Mouse (Mus musculus): ENCODE measurements around the gene Snx10. TPM values are rescaled to one million over a fixed set of nuclear protein-coding genes. Genes with fewer than 3 reads are reported as not detected.

Gene Snx10
- total and polyA plus RNA-seq, 2 experiments from 2014 or later: 10.9 to 13.5 TPM

DNA sequence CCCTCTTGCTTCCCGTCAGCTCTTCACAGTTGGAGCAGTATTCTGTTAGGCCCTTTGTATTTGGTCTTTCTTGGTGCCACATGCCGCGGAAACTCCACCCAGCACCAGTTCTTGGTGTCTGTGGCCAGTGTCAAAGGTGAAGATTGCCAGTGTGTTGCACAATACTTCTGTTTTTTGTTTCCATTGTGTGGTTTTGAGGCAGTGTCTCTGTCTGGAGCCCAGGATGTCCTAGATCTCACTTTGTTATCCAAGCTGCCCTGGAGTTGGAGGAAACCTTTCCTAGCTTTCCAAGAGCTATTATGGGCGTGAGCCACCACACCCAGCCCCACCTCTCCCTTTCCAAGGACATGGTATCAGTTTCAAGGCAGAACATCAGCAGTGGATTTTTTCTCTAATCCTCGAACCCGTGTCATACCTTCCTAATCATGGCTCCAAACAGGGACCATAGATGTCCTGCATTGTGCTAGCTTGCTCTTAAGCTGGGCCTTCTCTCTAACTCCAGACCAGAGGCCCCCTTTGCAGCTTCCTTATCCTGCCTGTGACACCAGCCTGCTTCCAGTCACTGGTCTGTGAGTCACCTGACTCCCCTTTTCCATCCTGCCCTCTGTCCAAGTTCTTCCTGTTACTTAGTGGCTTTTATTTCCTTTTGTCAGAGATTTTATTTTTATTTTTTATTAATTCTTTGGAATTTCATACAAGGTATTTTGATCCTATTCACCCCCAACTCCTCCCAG lies 9.9 kb downstream of the Snx10 start:
- Histone ChIP-seq H3K9me3 (replicated peaks; ENCODE audit: control insufficient read depth, low read length) (no peaks in the 10 kb centered on the region), H3K4me2 (ENCODE audit: low read depth, low read length) (no peak overlapping the region), H3K9ac (replicated peaks; ENCODE audit: low read depth, low read length) (no peak overlapping the region), H3K27me3 (ENCODE audit: control insufficient read depth, insufficient read depth, low read length) (no peaks in the 10 kb centered on the region), H3K4me3 (ENCODE audit: low read depth, low read length) (no peak overlapping the region), H3K27ac (ENCODE audit: low read depth) (no peak overlapping the region), H3K36me3 (replicated peaks; ENCODE audit: control insufficient read depth, insufficient read depth, low read length) (no peaks in the 10 kb centered on the region; the same call in 1 of the 2 replicates), H3K4me1 (ENCODE audit: control insufficient read depth, insufficient read depth) (peaks cover 6% of the 10 kb centered on the region; the same call in 1 of the 2 replicates)
- DNase-seq (ENCODE audit: low spot score): no peak
- no peak for TF ChIP-seq EP300 (IDR thresholded peaks at IDR 0.05; ENCODE audit: low read depth)
- TF ChIP-seq CTCF (IDR thresholded peaks at IDR 0.05; ENCODE audit: low read depth): no peak
- no peak for ATAC-seq (ENCODE audit: insufficient read depth, low read depth)
- 68% methylated on average over 6 of the region's 6 CpGs for WGBS

DNA sequence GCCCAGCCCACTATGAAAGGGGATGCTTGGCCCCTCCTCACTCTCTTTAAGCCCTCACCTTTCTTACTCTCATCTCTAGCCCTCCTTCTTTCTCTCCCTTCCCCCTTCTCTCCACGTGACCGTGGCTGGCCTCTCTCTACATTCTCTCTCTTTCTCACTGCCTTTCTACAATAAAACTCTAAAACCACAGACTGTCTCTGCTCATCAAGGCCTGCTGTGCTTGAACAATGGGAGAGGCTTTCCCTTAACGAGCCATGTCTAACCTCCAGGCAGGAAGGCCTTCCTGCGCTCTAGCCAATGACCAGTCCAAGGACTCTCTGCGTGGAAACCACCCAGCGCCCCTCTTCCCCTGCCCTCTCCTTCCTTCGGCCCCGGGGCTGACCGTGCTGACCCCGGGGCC lies 11.9 kb downstream of the Snx10 start:
- H3K4me3 ChIP-seq (ENCODE audit: low read depth, low read length): no peak overlapping the region
- no peak for ATAC-seq (ENCODE audit: insufficient read depth, low read depth)
- H3K4me1 ChIP-seq (ENCODE audit: control insufficient read depth, insufficient read depth): peaks cover 6% of the 10 kb centered on the region; the same call in 1 of the 2 replicates
- TF ChIP-seq CTCF (IDR thresholded peaks at IDR 0.05; ENCODE audit: low read depth) (no peak), EP300 (IDR thresholded peaks at IDR 0.05; ENCODE audit: low read depth) (no peak)
- WGBS: 84% methylated on average over 10 of the region's 10 CpGs
- H3K9ac ChIP-seq (replicated peaks; ENCODE audit: low read depth, low read length): no peak overlapping the region
- H3K27ac ChIP-seq (ENCODE audit: low read depth): no peak overlapping the region
- H3K9me3 ChIP-seq (replicated peaks; ENCODE audit: control insufficient read depth, low read length): no peaks in the 10 kb centered on the region
- no peak overlapping the region for H3K4me2 ChIP-seq (ENCODE audit: low read depth, low read length)
- no peaks in the 10 kb centered on the region for H3K27me3 ChIP-seq (ENCODE audit: control insufficient read depth, insufficient read depth, low read length)
- H3K36me3 ChIP-seq (replicated peaks; ENCODE audit: control insufficient read depth, insufficient read depth, low read length): no peaks in the 10 kb centered on the region; the same call in 1 of the 2 replicates
- no peak for DNase-seq (ENCODE audit: low spot score)

DNA sequence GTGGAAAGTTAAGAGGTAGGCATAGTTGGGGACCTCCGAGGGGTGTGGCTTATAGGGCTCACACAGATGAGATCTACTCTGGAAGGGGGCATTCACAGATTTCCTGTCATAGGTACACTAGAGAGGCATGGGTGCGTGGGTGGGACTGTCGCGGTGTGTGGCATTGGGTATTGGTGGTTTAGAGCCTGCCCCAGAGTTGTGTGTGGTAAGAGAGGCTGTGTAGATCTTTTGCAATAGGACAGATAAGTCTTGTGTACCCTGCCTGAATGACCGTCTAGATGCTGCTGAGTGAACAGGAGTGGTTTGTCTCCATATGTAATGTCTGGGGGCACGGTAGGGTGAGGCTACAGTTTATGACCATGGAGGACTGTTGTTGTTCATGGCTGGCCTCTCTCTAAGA lies 16.8 kb downstream of the Snx10 start:
- H3K9ac ChIP-seq (replicated peaks; ENCODE audit: low read depth, low read length): no peak overlapping the region
- DNase-seq (ENCODE audit: low spot score) (no peak), ATAC-seq (ENCODE audit: insufficient read depth, low read depth) (no peak)
- H3K4me1 ChIP-seq (ENCODE audit: control insufficient read depth, insufficient read depth): no peaks in the 10 kb centered on the region
- no peak overlapping the region for H3K4me3 ChIP-seq (ENCODE audit: low read depth, low read length)
- no peak overlapping the region for H3K27ac ChIP-seq (ENCODE audit: low read depth)
- no peaks in the 10 kb centered on the region for H3K9me3 ChIP-seq (replicated peaks; ENCODE audit: control insufficient read depth, low read length)
- no peaks in the 10 kb centered on the region; the same call in 1 of the 2 replicates for H3K36me3 ChIP-seq (replicated peaks; ENCODE audit: control insufficient read depth, insufficient read depth, low read length)
- no peak overlapping the region for H3K4me2 ChIP-seq (ENCODE audit: low read depth, low read length)
- no peak for TF ChIP-seq EP300 (IDR thresholded peaks at IDR 0.05; ENCODE audit: low read depth)
- TF ChIP-seq CTCF (IDR thresholded peaks at IDR 0.05; ENCODE audit: low read depth): no peak
- 88% methylated on average over 6 of the region's 6 CpGs for whole genome bisulfite sequencing
- H3K27me3 ChIP-seq (ENCODE audit: control insufficient read depth, insufficient read depth, low read length): no peaks in the 10 kb centered on the region

DNA sequence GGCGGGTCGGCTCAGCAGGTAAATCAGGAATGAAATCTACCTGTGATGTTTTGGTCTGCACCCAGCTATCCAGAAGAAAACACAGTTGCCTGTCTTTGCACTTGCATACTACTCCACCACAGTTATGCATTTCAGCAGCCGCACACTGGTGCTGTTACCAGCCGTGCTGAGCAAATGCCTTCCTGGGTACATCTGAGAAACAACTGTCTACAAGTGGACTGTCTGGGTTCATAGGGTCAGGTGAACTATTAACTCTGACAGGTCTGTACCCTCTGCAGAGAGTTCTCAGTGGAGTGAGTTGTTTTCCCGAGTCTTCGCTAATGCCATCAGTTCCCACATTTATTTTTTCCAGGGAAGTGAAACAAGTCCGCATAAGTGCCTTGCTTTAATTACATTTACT lies 17.7 kb downstream of the Snx10 start:
- no peak for ATAC-seq (ENCODE audit: insufficient read depth, low read depth)

DNA sequence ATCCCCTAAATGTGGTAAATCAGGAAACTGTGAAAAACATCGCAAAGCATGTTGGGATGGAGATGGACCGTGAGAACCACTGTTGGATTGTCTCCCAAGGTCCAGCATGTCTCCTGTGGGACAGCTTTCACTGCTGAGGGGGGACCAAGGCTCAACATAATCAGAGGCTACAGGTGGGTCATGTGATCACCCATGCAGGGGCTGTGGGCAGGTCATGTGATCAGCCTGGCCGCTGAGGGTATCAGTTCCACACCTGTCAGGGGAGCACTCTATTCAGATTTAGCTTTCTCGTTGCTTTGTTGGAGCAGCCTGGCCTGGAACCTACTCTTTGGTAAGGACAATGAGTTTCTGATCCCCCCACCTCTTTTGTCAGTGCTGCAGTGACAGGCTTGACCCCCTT lies 18.4 kb downstream of the Snx10 start:
- no peak for TF ChIP-seq EP300 (IDR thresholded peaks at IDR 0.05; ENCODE audit: low read depth)
- TF ChIP-seq CTCF (IDR thresholded peaks at IDR 0.05; ENCODE audit: low read depth): no peak
- ATAC-seq (ENCODE audit: insufficient read depth, low read depth) (no peak), DNase-seq (ENCODE audit: low spot score) (no peak)
- 87% methylated on average over 4 of the region's 4 CpGs for WGBS
- Histone ChIP-seq H3K9me3 (replicated peaks; ENCODE audit: control insufficient read depth, low read length) (no peaks in the 10 kb centered on the region), H3K4me1 (ENCODE audit: control insufficient read depth, insufficient read depth) (no peaks in the 10 kb centered on the region), H3K27me3 (ENCODE audit: control insufficient read depth, insufficient read depth, low read length) (no peaks in the 10 kb centered on the region), H3K4me3 (ENCODE audit: low read depth, low read length) (no peak overlapping the region), H3K9ac (replicated peaks; ENCODE audit: low read depth, low read length) (no peak overlapping the region), H3K36me3 (replicated peaks; ENCODE audit: control insufficient read depth, insufficient read depth, low read length) (no peaks in the 10 kb centered on the region), H3K27ac (ENCODE audit: low read depth) (no peak overlapping the region), H3K4me2 (ENCODE audit: low read depth, low read length) (no peak overlapping the region)

More for the DNA sequence above, 17.7 kb downstream of the Snx10 start:
- Histone ChIP-seq H3K4me2 (ENCODE audit: low read depth, low read length) (no peak overlapping the region), H3K9me3 (replicated peaks; ENCODE audit: control insufficient read depth, low read length) (no peaks in the 10 kb centered on the region), H3K4me1 (ENCODE audit: control insufficient read depth, insufficient read depth) (no peaks in the 10 kb centered on the region), H3K27ac (ENCODE audit: low read depth) (no peak overlapping the region), H3K27me3 (ENCODE audit: control insufficient read depth, insufficient read depth, low read length) (no peaks in the 10 kb centered on the region), H3K36me3 (replicated peaks; ENCODE audit: control insufficient read depth, insufficient read depth, low read length) (no peaks in the 10 kb centered on the region; the same call in 1 of the 2 replicates), H3K9ac (replicated peaks; ENCODE audit: low read depth, low read length) (no peak overlapping the region), H3K4me3 (ENCODE audit: low read depth, low read length) (no peak overlapping the region)
- 83% methylated on average over 7 of the region's 7 CpGs for WGBS
- no peak for DNase-seq (ENCODE audit: low spot score)
- no peak for TF ChIP-seq CTCF (IDR thresholded peaks at IDR 0.05; ENCODE audit: low read depth)

DNA sequence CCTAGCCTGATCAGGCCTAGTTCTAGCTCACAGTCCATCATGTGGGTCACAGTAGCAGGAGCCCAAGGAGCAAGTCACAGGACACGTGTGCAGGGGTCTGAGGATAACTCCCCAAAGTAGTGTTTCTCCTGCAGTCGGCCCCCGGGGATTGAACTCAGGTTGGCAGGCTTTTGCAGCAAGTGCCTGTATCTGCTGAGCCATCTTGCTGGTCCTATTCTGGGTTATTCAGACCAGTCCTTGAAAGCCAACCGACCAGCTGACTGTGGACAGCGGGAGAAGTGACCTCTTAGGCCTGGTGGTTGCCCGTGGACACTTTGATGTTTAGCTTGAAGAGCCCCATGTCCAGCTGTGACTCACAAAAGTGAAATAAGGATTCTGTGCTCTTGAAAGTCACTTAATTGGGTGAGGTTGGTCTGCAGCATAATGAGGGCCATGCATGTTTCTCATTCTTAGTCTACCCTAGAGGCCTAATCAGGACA lies 20.0 kb downstream of the Snx10 start:
- no peak for DNase-seq (ENCODE audit: low spot score)
- TF ChIP-seq CTCF (IDR thresholded peaks at IDR 0.05; ENCODE audit: low read depth): no peak
- TF ChIP-seq EP300 (IDR thresholded peaks at IDR 0.05; ENCODE audit: low read depth): no peak
- 80% methylated on average over 6 of the region's 6 CpGs for WGBS
- H3K27me3 ChIP-seq (ENCODE audit: control insufficient read depth, insufficient read depth, low read length): no peaks in the 10 kb centered on the region
- no peak overlapping the region for H3K9ac ChIP-seq (replicated peaks; ENCODE audit: low read depth, low read length)
- no peaks in the 10 kb centered on the region for H3K36me3 ChIP-seq (replicated peaks; ENCODE audit: control insufficient read depth, insufficient read depth, low read length)
- H3K4me1 ChIP-seq (ENCODE audit: control insufficient read depth, insufficient read depth): no peaks in the 10 kb centered on the region
- no peak overlapping the region for H3K27ac ChIP-seq (ENCODE audit: low read depth)
- no peak for ATAC-seq (ENCODE audit: insufficient read depth, low read depth)
- no peak overlapping the region for H3K4me2 ChIP-seq (ENCODE audit: low read depth, low read length)
- no peak overlapping the region for H3K4me3 ChIP-seq (ENCODE audit: low read depth, low read length)
- no peaks in the 10 kb centered on the region for H3K9me3 ChIP-seq (replicated peaks; ENCODE audit: control insufficient read depth, low read length)
